Mouse (Mus musculus) testis, postnatal 14 days (tissue): ENCODE results near the gene Fam193a.

ENCODE experiments used
- DNase-seq: peaks from one replicate; pipeline ENCODE4 v3.0.0; 2021; ENCODE audit warnings: low spot score

Gene Fam193a

GRCm38 (mm10) chr5:34520458-34521209 lies 150.9 kb downstream of the Fam193a start:
- no peak for DNase-seq

- DNase-seq = no peak
These were observed 151.6 kb downstream of the Fam193a start for GRCm38 (mm10) chr5:34521337-34521736.

GRCm38 (mm10) chr5:34523958-34524485 lies 154.3 kb downstream of the Fam193a start:
- no peak for DNase-seq

- DNase-seq = no peak
These were observed 154.8 kb downstream of the Fam193a start for GRCm38 (mm10) chr5:34524511-34524910.

GRCm38 (mm10) chr5:34525663-34526476 lies 156.1 kb downstream of the Fam193a start, which contains the start of gene Sh3bp2:
TSS of gene Sh3bp2 (plus strand) at chr5:34525838.
- peak; percentile 92 for DNase-seq

- no peak for DNase-seq
These were observed 156.7 kb downstream of the Fam193a start for GRCm38 (mm10) chr5:34526477-34526775.

GRCm38 (mm10) chr5:34527352-34527751 lies 157.6 kb downstream of the Fam193a start:
- no peak for DNase-seq

- no peak for DNase-seq
These were observed 159.0 kb downstream of the Fam193a start for GRCm38 (mm10) chr5:34528724-34529123.

- DNase-seq = no peak
These were observed 160.4 kb downstream of the Fam193a start for GRCm38 (mm10) chr5:34530116-34530515.

- DNase-seq = no peak
These were observed 161.0 kb downstream of the Fam193a start for GRCm38 (mm10) chr5:34530687-34531086.

GRCm38 (mm10) chr5:34533066-34533465 lies 163.3 kb downstream of the Fam193a start:
- DNase-seq = no peak

GRCm38 (mm10) chr5:34533820-34534219 lies 164.1 kb downstream of the Fam193a start:
- no peak for DNase-seq

- no peak for DNase-seq
These were observed 165.2 kb downstream of the Fam193a start for GRCm38 (mm10) chr5:34534776-34535581.

GRCm38 (mm10) chr5:34535831-34536230 lies 166.1 kb downstream of the Fam193a start:
- no peak for DNase-seq
